Mouse (Mus musculus) midbrain, embryonic 16.5 days (tissue): Measurements from ENCODE around the gene 9330159F19Rik. TPM values are rescaled to one million over a fixed set of nuclear protein-coding genes. Genes with fewer than 3 reads are reported as not detected.

Experiments used
- ATAC-seq: fragments of 200-750 bp; cut with Nextera tagmentation; 2 replicates; pipeline ENCODE4 v1.8.0; 2017; ENCODE audit warnings: moderate TSS enrichment
- H3K27ac ChIP-seq: fragments of 300-500 bp; sonication (generic); 2 replicates; pipeline ENCODE4 v1.5.1; 2014; ENCODE audit warnings: mild to moderate bottlenecking, low read length, mixed read lengths
- H3K27me3 ChIP-seq: fragments of 300-500 bp; sonication (generic); 2 replicates; pipeline ENCODE4 v1.6.1; 2014; ENCODE audit warnings: low read depth, low read length, mixed read lengths; ENCODE audit not compliant: control insufficient read depth, insufficient read depth
- H3K36me3 ChIP-seq: fragments of 300-500 bp; sonication (generic); 2 replicates; pipeline ENCODE4 v1.6.1; 2014; ENCODE audit warnings: mild to moderate bottlenecking, low read length, moderate library complexity, mixed read lengths; ENCODE audit not compliant: control insufficient read depth, insufficient read depth
- H3K4me1 ChIP-seq: fragments of 300-500 bp; sonication (generic); 2 replicates; pipeline ENCODE4 v1.6.1; 2014; ENCODE audit warnings: mild to moderate bottlenecking, low read length, mixed read lengths; ENCODE audit not compliant: control insufficient read depth, insufficient read depth
- H3K4me2 ChIP-seq: fragments of 300-500 bp; sonication (generic); 2 replicates; pipeline ENCODE4 v1.6.1; 2014; ENCODE audit warnings: mild to moderate bottlenecking, low read length, mixed read lengths
- H3K4me3 ChIP-seq: fragments of 300-500 bp; sonication (generic); 2 replicates; pipeline ENCODE4 v1.5.1; 2014; ENCODE audit warnings: low read depth, mild to moderate bottlenecking, low read length, moderate library complexity, mixed read lengths
- H3K9ac ChIP-seq: fragments of 300-500 bp; sonication (generic); 2 replicates; pipeline ENCODE4 v1.6.1; 2014; ENCODE audit warnings: low read depth, low read length, mixed read lengths
- H3K9me3 ChIP-seq: fragments of 300-500 bp; sonication (generic); replicated peaks from 2 replicates; pipeline ENCODE4 v1.6.1; 2014; ENCODE audit warnings: mild to moderate bottlenecking, low read length, mixed read lengths; ENCODE audit not compliant: control insufficient read depth, poor library complexity, severe bottlenecking
- WGBS: fragments of 180-500 bp; shearing (Covaris S2); extraction: QIAGEN DNeasy Blood & Tissue Kit; methylation state at CpG from one replicate; pipeline ENCODE4 v1.1.7; 2014; 5-methylcytosine and 5-hydroxymethylcytosine counted together
- polyA plus RNA-seq: library from polyadenylated mRNA; unstranded; fragments of >200 nt; fragmentation: Nextera tagmentation; extraction: Ambion mirVana; gene quantifications from 2 replicates; pipeline ENCODE4 v1.2.1, GENCODE M21; 2015

9330159F19Rik gene
- polyA plus RNA-seq, 1 experiment from 2014 or later, result 35.1 TPM

DNA sequence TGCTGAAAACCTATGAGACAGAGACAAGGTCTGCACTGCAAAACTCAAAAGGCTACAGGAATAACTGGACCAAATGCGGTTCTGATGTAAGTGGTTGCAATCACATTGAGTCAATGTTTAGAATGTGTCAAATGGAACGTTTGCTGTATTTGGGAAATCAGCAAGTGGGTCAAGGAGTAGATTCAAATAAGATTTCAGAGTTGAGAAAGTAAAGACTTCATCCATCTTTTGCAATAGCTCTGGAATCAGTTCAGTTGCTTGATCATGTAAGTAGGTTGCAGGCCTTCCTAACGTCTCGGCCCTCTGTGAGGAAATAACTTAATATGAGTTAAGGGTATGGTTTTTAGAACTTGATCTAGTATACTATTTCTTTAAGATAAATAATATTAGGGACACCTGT, 13.9 kb downstream of the 9330159F19Rik start:
- 90% methylated on average over 4 of the region's 4 CpGs for WGBS
- Histone ChIP-seq H3K4me2 (no peak overlapping the region), H3K27me3 (no peaks in the 10 kb centered on the region), H3K9me3 (no peaks in the 10 kb centered on the region), H3K4me3 (no peak overlapping the region), H3K9ac (no peak overlapping the region), H3K27ac (no peak overlapping the region), H3K4me1 (no peaks in the 10 kb centered on the region), H3K36me3 (peaks cover 27% of the 10 kb centered on the region)
- no peak for ATAC-seq

DNA sequence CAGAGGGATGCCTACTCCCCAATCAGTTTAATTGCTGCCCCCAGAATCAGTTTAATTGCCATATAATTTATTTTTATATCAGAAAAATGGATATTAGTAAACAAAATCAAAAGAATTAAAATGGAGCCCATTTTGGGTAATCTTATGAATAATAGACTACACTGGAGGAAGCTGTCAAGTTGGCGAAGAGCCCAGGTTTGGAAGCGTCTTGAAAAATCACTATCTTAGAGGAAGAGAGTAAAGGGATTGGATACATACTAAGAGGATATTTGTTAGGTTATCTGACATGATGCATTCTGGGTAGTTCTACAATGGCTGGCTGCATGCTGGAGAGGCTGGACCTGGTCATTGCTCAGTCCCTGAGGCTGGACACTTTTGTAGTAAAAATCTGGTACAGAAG, 19.8 kb downstream of the 9330159F19Rik start:
- Histone ChIP-seq H3K36me3 (peaks cover 11% of the 10 kb centered on the region), H3K4me1 (no peaks in the 10 kb centered on the region), H3K27me3 (no peaks in the 10 kb centered on the region), H3K9me3 (no peaks in the 10 kb centered on the region), H3K4me2 (no peak overlapping the region), H3K4me3 (no peak overlapping the region), H3K27ac (no peak overlapping the region), H3K9ac (no peak overlapping the region)
- WGBS, result 83% methylated on average over 2 of the region's 2 CpGs
- ATAC-seq, result 0 out of 2 replicates have a peak, but pooled peaks have one; percentile 16

Other genes with a start within 250 kb of the 9330159F19Rik start
- gene 2310057J18Rik, start 225.3 kb upstream of the 9330159F19Rik start, polyA plus RNA-seq, result not detected in 2 replicates
- 124 and 138 TPM in 2 replicates for gene Soga3, start 67.8 kb upstream of the 9330159F19Rik start, polyA plus RNA-seq
- gene Gm49353, start 12.7 kb upstream of the 9330159F19Rik start, polyA plus RNA-seq, result 10.6 and 15.6 TPM in 2 replicates
- gene Echdc1, start 101.6 kb downstream of the 9330159F19Rik start, polyA plus RNA-seq, result 28.7 and 29.5 TPM in 2 replicates
- gene Rnf146, start 150.8 kb downstream of the 9330159F19Rik start, polyA plus RNA-seq, result 95.7 and 101 TPM in 2 replicates